ENCODE assay signal across 8 mouse cellular contexts in genomic region chr10:61784414-61784813, GRCm38 (mm10). TPM values are rescaled to one million over a fixed set of nuclear protein-coding genes. Genes with fewer than 3 reads are reported as not detected.
DNase-seq lines count a peak whose midpoint lies in the region; ATAC-seq lines count a peak whose summit lies in the region.

No protein-coding gene starts in this region.

- peak overlapping the region; percentile 75 to 93 for H3K4me3 ChIP-seq in heart, embryonic 14.5 days (ENCODE audit: control insufficient read depth in 1 of 2, insufficient read depth in 1 of 2, low read depth in 1 of 2, low read length in 2 of 2)
- H3K4me3 ChIP-seq in embryonic facial prominence, embryonic 10.5 days, result peak overlapping the region; percentile 85
- peak overlapping the region; percentile 94 for H3K4me3 ChIP-seq in hindbrain, embryonic 11.5 days (ENCODE audit: low read depth, low read length)
- H3K4me3 ChIP-seq in midbrain, embryonic 11.5 days (ENCODE audit: low read depth, low read length), result peak overlapping the region; percentile 69

- WGBS in heart, embryonic 14.5 days, result 38% methylated on average over 10 of the region's 10 CpGs
- 13% methylated on average over 10 of the region's 10 CpGs for WGBS in embryonic facial prominence, embryonic 10.5 days
- 14% methylated on average over 10 of the region's 10 CpGs for WGBS in hindbrain, embryonic 11.5 days
- 19% methylated on average over 10 of the region's 10 CpGs for WGBS in midbrain, embryonic 11.5 days

- no peak for DNase-seq in heart, adult 18-20 months
- peak; percentile 49 for DNase-seq in embryonic facial prominence, embryonic 10.5 days (ENCODE audit: low spot score)
- no peak for DNase-seq in hindbrain, embryonic 11.5 days (ENCODE audit: low spot score)
- no peak for DNase-seq in midbrain, embryonic 11.5 days (ENCODE audit: low spot score, missing footprints)
- no peak for DNase-seq in urinary bladder, adult 18-20 months (ENCODE audit: low spot score in 2 of 2)
- DNase-seq in thymus, adult 18-20 months, result no peak
- DNase-seq in retina, embryonic 14.5 days (ENCODE audit: low spot score), result no peak

- no peaks in the 10 kb centered on the region for H3K27me3 ChIP-seq in heart, embryonic 14.5 days (ENCODE audit: control insufficient read depth, insufficient read depth, low read length)
- no peaks in the 10 kb centered on the region for H3K27me3 ChIP-seq in embryonic facial prominence, embryonic 10.5 days (replicated peaks; ENCODE audit: low read depth, poor library complexity, severe bottlenecking)
- no peaks in the 10 kb centered on the region for H3K27me3 ChIP-seq in hindbrain, embryonic 11.5 days (ENCODE audit: control insufficient read depth, insufficient read depth, low read length)
- H3K27me3 ChIP-seq in midbrain, embryonic 11.5 days (ENCODE audit: control insufficient read depth, insufficient read depth, low read length), result no peaks in the 10 kb centered on the region

- H3K36me3 ChIP-seq in heart, embryonic 14.5 days (ENCODE audit: control insufficient read depth, insufficient read depth, low read length), result no peaks in the 10 kb centered on the region
- peaks cover 14% of the 10 kb centered on the region for H3K36me3 ChIP-seq in embryonic facial prominence, embryonic 10.5 days (replicated peaks)
- H3K36me3 ChIP-seq in hindbrain, embryonic 11.5 days (ENCODE audit: control insufficient read depth, insufficient read depth, low read length), result no peaks in the 10 kb centered on the region
- no peaks in the 10 kb centered on the region for H3K36me3 ChIP-seq in midbrain, embryonic 11.5 days (ENCODE audit: control insufficient read depth, insufficient read depth, low read length)

- no peak overlapping the region for H3K27ac ChIP-seq in heart, embryonic 14.5 days (replicated peaks in 1 of 2; ENCODE audit: control insufficient read depth in 1 of 2, insufficient read depth in 1 of 2, low read depth in 2 of 2, low read length in 2 of 2)
- H3K27ac ChIP-seq in embryonic facial prominence, embryonic 10.5 days (replicated peaks), result peak overlapping the region; percentile 100
- H3K27ac ChIP-seq in hindbrain, embryonic 11.5 days (ENCODE audit: low read depth, low read length), result peak overlapping the region; percentile 99
- H3K27ac ChIP-seq in midbrain, embryonic 11.5 days (ENCODE audit: low read depth, low read length), result peak overlapping the region; percentile 96

- H3K9me3 ChIP-seq in heart, embryonic 14.5 days (ENCODE audit: control insufficient read depth, low read length), result no peaks in the 10 kb centered on the region
- no peaks in the 10 kb centered on the region for H3K9me3 ChIP-seq in embryonic facial prominence, embryonic 10.5 days
- H3K9me3 ChIP-seq in hindbrain, embryonic 11.5 days (ENCODE audit: control insufficient read depth, low read length), result no peaks in the 10 kb centered on the region
- no peaks in the 10 kb centered on the region for H3K9me3 ChIP-seq in midbrain, embryonic 11.5 days (ENCODE audit: control insufficient read depth, low read length)

- H3K4me1 ChIP-seq in heart, embryonic 14.5 days (ENCODE audit: control insufficient read depth in 2 of 2, insufficient read depth in 2 of 2, low read length in 2 of 2), result peaks cover 6% of the 10 kb centered on the region in 2 experiments; a peak in 3 of 4 replicates
- peaks cover 43% of the 10 kb centered on the region for H3K4me1 ChIP-seq in embryonic facial prominence, embryonic 10.5 days
- 0 out of 2 replicates have a peak, but pooled peaks cover 3% of the 10 kb centered on the region for H3K4me1 ChIP-seq in hindbrain, embryonic 11.5 days (replicated peaks; ENCODE audit: control insufficient read depth, insufficient read depth, low read length)
- peaks cover 17% of the 10 kb centered on the region for H3K4me1 ChIP-seq in midbrain, embryonic 11.5 days (ENCODE audit: control insufficient read depth, insufficient read depth, low read length)

- H3K4me2 ChIP-seq in heart, embryonic 14.5 days (ENCODE audit: low read length), result peak overlapping the region; percentile 91
- H3K4me2 ChIP-seq in hindbrain, embryonic 11.5 days (replicated peaks; ENCODE audit: low read depth, low read length), result peak overlapping the region; percentile 58
- peak overlapping the region; percentile 63 for H3K4me2 ChIP-seq in midbrain, embryonic 11.5 days

- no peak for ATAC-seq in heart, embryonic 14.5 days (ENCODE audit: insufficient number of reproducible peaks, insufficient read depth, low FRiP score, low read depth)
- ATAC-seq in hindbrain, embryonic 11.5 days (ENCODE audit: low FRiP score), result peak; percentile 52; the same call in 1 of the 2 replicates
- no peak for ATAC-seq in midbrain, embryonic 11.5 days (ENCODE audit: low FRiP score)

- H3K9ac ChIP-seq in heart, embryonic 14.5 days (ENCODE audit: low read length), result peak overlapping the region; percentile 93
- peak overlapping the region; percentile 99 for H3K9ac ChIP-seq in hindbrain, embryonic 11.5 days (ENCODE audit: low read depth, low read length)
- peak overlapping the region; percentile 99 for H3K9ac ChIP-seq in midbrain, embryonic 11.5 days (ENCODE audit: low read length)

RNA-seq across cellular contexts. Expression of gene H2afy2, which starts 0.5 kb away (rescaled TPM):
- polyA plus RNA-seq in heart, embryonic 14.5 days (2014; fragmentation: Nextera tagmentation; extraction: Ambion mirVana), result 35.0 and 35.4 TPM in 2 replicates
- total RNA-seq in heart, adult 18-20 months (2021), result 1 to 10 TPM; 3.6 to 5.0 TPM
- 368 and 392 TPM in 2 replicates for polyA plus RNA-seq in embryonic facial prominence, embryonic 10.5 days (2016; fragmentation: Nextera tagmentation; extraction: Ambion mirVana)
- 235 and 259 TPM in 2 replicates for polyA plus RNA-seq in hindbrain, embryonic 11.5 days (2014; fragmentation: Nextera tagmentation; extraction: Ambion mirVana)
- polyA plus RNA-seq in midbrain, embryonic 11.5 days (2014; fragmentation: Nextera tagmentation; extraction: Ambion mirVana), result 272 and 287 TPM in 2 replicates

Comparison
In these comparisons a context has a peak if more than half of its experiments do, and no peak if none do; other contexts are left out.
1. H3K27ac ChIP-seq: peak in embryonic facial prominence, embryonic 10.5 days (single experiment), hindbrain, embryonic 11.5 days (single experiment) and midbrain, embryonic 11.5 days (single experiment); none in heart, embryonic 14.5 days (0 of 2).
2. Peak in every context shown above with its lines, with median percentiles within 50 percentile points of each other: H3K4me2 ChIP-seq, H3K4me3 ChIP-seq and H3K9ac ChIP-seq.